Mouse (Mus musculus) forebrain, embryonic 14.5 days (tissue): ENCODE data around the gene Tmem182. TPM values are rescaled to one million over a fixed set of nuclear protein-coding genes. Genes with fewer than 3 reads are reported as not detected.
A peak's percentile ranks its signal among the peaks of the same experiment; 100 is the strongest.

Experiments used
- ATAC-seq: fragments of 200-750 bp; cut with Nextera tagmentation; 2 replicates; pipeline ENCODE4 v1.8.0; 2017; ENCODE audit warnings: mild to moderate bottlenecking, moderate library complexity
- DNase-seq: peaks from one replicate; pipeline ENCODE4 v3.0.0-alpha.2; 2015; ENCODE audit warnings: low spot score
- H3K27ac ChIP-seq: fragments of 300-500 bp; sonication (generic); 2 replicates; pipeline ENCODE4 v1.5.1; 2014; ENCODE audit warnings: low read depth, mild to moderate bottlenecking, control low read depth, low read length, moderate library complexity
- H3K27me3 ChIP-seq: fragments of 300-500 bp; sonication (generic); replicated peaks from 2 replicates; pipeline ENCODE4 v1.6.1; 2014; ENCODE audit warnings: low read length, control low read depth, mixed read lengths; ENCODE audit not compliant: control insufficient read depth, insufficient read depth
- H3K36me3 ChIP-seq: fragments of 300-500 bp; sonication (generic); 2 replicates; pipeline ENCODE4 v1.6.1; 2014; ENCODE audit warnings: low read length, control low read depth; ENCODE audit not compliant: control insufficient read depth, insufficient read depth
- H3K4me1 ChIP-seq: fragments of 300-500 bp; sonication (generic); 2 replicates; pipeline ENCODE4 v1.6.1; 2014; ENCODE audit warnings: antibody characterized with exemption, low read length, control low read depth; ENCODE audit not compliant: control insufficient read depth, insufficient read depth
- H3K4me2 ChIP-seq: fragments of 300-500 bp; sonication (generic); 2 replicates; pipeline ENCODE4 v1.6.1; 2014; ENCODE audit warnings: mild to moderate bottlenecking, control low read depth, low read length
- H3K4me3 ChIP-seq: fragments of 300-500 bp; sonication (generic); 2 replicates; pipeline ENCODE4 v1.5.1; 2014; ENCODE audit warnings: low read depth, low read length, control low read depth
- H3K9ac ChIP-seq: fragments of 300-500 bp; sonication (generic); 2 replicates; pipeline ENCODE4 v1.6.1; 2014; ENCODE audit warnings: mild to moderate bottlenecking, low read length, control low read depth, moderate library complexity
- H3K9me3 ChIP-seq: fragments of 300-500 bp; sonication (generic); replicated peaks from 2 replicates; pipeline ENCODE4 v1.6.1; 2016; ENCODE audit warnings: low read length, control low read depth, mixed read lengths; ENCODE audit not compliant: control insufficient read depth
- WGBS: fragments of 180-500 bp; shearing (Covaris S2); extraction: QIAGEN DNeasy Blood & Tissue Kit; methylation state at CpG from one replicate; pipeline ENCODE4 v1.1.7; 2014; 5-methylcytosine and 5-hydroxymethylcytosine counted together
- polyA plus RNA-seq: library from polyadenylated mRNA; unstranded; fragments of >200 nt; fragmentation: Nextera tagmentation; extraction: Ambion mirVana; gene quantifications from 2 replicates; pipeline ENCODE4 v1.2.1, GENCODE M21; 2014

Gene Tmem182
- polyA plus RNA-seq, 1 experiment from 2014 or later = not detected

DNA sequence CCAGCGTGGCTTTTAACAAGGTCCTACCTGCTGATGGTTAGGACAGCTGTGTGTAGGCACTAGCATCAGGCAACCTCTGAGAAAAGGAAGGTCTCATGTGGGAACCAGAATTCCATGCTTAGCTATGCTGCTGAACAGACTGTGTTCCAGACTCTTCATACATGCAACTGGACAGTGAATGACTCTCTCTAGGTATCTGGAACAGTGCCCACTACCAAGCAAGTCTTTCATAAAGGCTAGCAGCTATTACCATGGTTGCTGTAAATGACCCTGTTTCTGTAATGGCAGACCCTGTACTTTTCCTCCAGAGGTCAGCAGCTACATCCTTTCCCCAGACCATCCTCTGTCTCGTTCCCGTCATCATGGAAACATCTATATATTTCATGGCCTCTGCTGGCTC, 61.7 kb downstream of the Tmem182 start:
- no peaks in the 10 kb centered on the region for H3K27me3 ChIP-seq
- H3K9ac ChIP-seq = no peak overlapping the region
- H3K4me3 ChIP-seq = no peak overlapping the region
- H3K4me1 ChIP-seq = no peaks in the 10 kb centered on the region
- 86% methylated on average over 3 of the region's 3 CpGs for WGBS
- no peaks in the 10 kb centered on the region for H3K9me3 ChIP-seq
- H3K4me2 ChIP-seq = no peak overlapping the region
- H3K27ac ChIP-seq = no peak overlapping the region
- DNase-seq (no peak), ATAC-seq (no peak)
- no peaks in the 10 kb centered on the region for H3K36me3 ChIP-seq

DNA sequence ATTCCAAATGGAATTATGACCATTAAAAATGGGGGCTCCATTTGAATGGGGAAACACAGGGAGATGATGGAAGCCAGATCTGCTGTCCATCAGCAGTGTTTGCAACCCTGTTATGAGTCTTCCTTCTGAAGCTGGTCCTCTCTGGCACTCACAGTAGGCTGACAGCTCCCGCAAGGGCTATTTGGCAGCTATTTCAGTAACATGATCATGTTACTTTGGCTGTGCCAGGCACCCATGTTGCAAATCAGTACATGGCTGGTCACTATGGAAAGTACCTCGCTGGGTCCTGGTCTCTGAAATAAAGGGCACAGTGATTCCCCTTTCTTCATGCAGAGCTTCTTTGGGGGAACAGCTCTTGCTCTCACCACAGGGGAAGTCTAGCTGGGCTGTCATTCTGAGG, 62.2 kb downstream of the Tmem182 start:
- 82% methylated on average over 2 of the region's 2 CpGs for WGBS
- ATAC-seq = no peak

DNA sequence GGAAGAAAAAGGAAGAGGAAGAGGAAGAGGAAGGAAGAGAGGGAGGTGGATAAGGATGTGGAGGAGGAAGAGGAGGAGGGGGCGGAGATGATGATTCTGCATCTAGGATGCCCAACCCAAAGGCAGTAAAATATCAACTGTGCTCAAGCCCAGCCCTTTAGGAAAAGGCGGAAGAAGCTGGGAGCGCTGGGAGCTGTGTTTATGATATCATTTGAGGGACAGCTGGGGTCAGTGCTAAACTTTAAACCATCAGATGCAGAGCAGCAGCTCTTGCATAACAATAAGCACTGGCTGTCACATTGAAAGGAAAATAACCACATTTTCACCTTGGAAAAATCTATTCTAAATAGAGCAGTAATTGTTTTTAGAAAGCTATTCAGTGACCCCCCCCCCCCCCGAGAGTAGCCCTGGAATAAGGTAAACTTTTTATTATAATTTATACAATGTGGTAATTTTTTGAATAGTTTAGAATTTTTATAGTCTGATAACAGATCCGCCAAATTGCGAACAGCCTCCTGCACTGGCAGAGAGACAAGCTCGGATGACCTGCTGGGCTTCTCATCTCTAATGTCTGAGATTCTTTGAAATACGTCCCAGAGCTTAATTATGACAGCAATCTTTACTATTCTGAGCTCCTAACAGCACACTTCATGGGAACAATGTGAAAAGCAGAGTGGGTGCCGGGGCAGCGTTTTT, 68.5 kb downstream of the Tmem182 start:
- no peak overlapping the region for H3K9ac ChIP-seq
- H3K4me3 ChIP-seq = no peak overlapping the region
- no peaks in the 10 kb centered on the region for H3K27me3 ChIP-seq
- peak; percentile 11 for DNase-seq
- WGBS = 46% methylated on average over 10 of the region's 10 CpGs
- H3K36me3 ChIP-seq = no peaks in the 10 kb centered on the region
- no peaks in the 10 kb centered on the region for H3K4me1 ChIP-seq
- H3K4me2 ChIP-seq = no peak overlapping the region
- no peaks in the 10 kb centered on the region for H3K9me3 ChIP-seq
- no peak overlapping the region for H3K27ac ChIP-seq
- no peak for ATAC-seq

More for the DNA sequence above, 62.2 kb downstream of the Tmem182 start:
- H3K9ac ChIP-seq = no peak overlapping the region
- H3K36me3 ChIP-seq = no peaks in the 10 kb centered on the region
- no peak overlapping the region for H3K4me3 ChIP-seq
- no peaks in the 10 kb centered on the region for H3K4me1 ChIP-seq
- H3K27ac ChIP-seq = no peak overlapping the region
- no peaks in the 10 kb centered on the region for H3K27me3 ChIP-seq
- no peaks in the 10 kb centered on the region for H3K9me3 ChIP-seq
- DNase-seq = no peak
- H3K4me2 ChIP-seq = no peak overlapping the region

DNA sequence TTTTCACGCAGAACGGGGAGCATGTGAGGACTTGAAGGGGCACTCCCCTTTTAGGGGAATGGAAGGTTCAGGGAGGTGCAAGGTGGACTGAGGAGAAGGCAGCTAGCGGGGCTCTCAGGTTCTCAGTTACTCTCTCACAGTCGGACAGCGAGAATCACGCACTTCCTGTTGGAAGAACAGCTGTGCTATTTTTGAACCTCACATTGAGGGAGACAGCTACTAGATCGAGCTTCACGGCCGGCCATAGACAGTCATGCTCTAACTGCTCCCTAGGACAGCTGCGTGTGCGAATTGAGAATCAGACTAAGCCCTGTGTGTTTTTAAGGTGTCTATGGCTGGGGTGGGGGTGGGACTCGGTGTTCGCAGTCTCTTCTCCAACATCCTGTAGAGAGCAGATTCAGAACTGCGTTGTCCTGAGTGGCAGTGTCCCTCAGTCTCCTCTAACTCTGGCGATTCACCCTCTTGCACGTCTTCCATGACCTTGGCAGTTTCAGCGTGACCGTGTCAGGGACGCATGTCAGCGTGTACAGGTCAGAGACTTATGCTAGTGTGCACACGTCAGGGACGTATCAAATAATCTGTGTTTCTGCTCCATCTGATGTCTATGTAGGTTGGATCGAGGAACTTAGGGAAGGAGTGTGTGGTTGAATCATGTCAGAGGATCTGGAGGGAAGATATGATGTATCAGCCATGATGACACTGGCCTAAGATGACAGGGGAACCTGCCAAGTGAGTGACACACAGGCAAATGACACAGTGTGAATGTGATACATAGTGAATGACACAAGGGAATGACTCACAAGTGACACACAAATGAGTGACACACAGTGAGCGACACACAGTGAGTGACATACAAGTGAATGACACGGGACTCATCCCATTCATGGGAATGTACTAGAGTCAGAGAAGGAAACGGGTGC, 69.3 kb downstream of the Tmem182 start:
- H3K27ac ChIP-seq = no peak overlapping the region
- H3K4me1 ChIP-seq = 0 out of 2 replicates have a peak, but pooled peaks cover 5% of the 10 kb centered on the region
- H3K4me3 ChIP-seq = no peak overlapping the region
- ATAC-seq (no peak), DNase-seq (no peak)
- 86% methylated on average over 26 of the region's 26 CpGs for WGBS
- H3K9ac ChIP-seq = no peak overlapping the region
- H3K36me3 ChIP-seq = no peaks in the 10 kb centered on the region
- H3K27me3 ChIP-seq = no peaks in the 10 kb centered on the region
- no peak overlapping the region for H3K4me2 ChIP-seq
- H3K9me3 ChIP-seq = no peaks in the 10 kb centered on the region

DNA sequence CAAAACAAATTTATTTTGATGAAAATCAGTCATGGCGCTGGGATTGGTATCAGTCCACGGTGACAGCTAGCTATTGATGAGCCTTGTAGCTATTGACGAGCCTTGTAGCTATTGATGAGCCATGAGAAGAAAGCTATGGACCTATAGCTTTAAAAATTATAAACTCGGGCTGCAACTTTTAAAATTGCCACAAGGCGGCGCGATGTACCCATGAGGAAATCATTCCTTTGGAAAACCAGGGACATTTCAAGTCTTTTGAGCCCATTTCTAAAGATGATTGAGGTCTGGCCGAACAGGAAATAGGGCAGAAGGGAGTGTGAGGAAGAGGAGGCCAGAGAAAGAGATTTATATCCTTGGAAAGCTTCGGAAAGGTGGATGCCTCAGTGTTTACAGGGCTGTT, 73.7 kb downstream of the Tmem182 start:
- WGBS = 15% methylated on average over 9 of the region's 9 CpGs
- peak; percentile 30; the same call in 1 of the 2 replicates for ATAC-seq
- H3K4me3 ChIP-seq = no peak overlapping the region

DNA sequence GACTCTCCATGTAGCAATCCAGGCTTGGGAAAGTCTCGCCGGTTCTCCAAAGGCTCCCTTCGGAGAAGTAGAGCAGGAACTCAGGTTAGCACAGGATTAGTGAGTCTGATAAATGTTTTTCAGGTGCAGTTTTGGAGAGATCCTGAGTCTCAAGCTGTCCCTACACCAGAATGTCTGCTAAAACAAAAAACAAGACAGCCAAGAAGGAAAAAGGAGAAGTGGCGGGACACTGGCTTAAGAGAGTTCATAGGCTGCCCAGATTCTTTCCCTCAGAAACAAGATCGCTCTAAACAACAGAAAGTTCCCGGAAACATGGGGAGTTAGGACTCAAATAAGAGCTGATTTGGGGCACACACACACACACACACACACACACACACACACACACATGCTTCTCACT, 74.1 kb downstream of the Tmem182 start:
- no peak overlapping the region for H3K9ac ChIP-seq
- no peak overlapping the region for H3K4me2 ChIP-seq
- ATAC-seq (no peak), DNase-seq (no peak)
- H3K4me3 ChIP-seq = no peak overlapping the region
- H3K9me3 ChIP-seq = no peaks in the 10 kb centered on the region
- 72% methylated on average over 6 of the region's 6 CpGs for WGBS
- H3K4me1 ChIP-seq = 0 out of 2 replicates have a peak, but pooled peaks cover 5% of the 10 kb centered on the region
- no peak overlapping the region for H3K27ac ChIP-seq
- no peaks in the 10 kb centered on the region for H3K36me3 ChIP-seq
- H3K27me3 ChIP-seq = no peaks in the 10 kb centered on the region

More for the DNA sequence above, 73.7 kb downstream of the Tmem182 start:
- no peak overlapping the region for H3K27ac ChIP-seq
- DNase-seq = peak; percentile 83
- H3K4me1 ChIP-seq = 0 out of 2 replicates have a peak, but pooled peaks cover 5% of the 10 kb centered on the region
- no peaks in the 10 kb centered on the region for H3K9me3 ChIP-seq
- no peak overlapping the region for H3K4me2 ChIP-seq
- H3K9ac ChIP-seq = no peak overlapping the region
- no peaks in the 10 kb centered on the region for H3K36me3 ChIP-seq
- H3K27me3 ChIP-seq = no peaks in the 10 kb centered on the region

DNA sequence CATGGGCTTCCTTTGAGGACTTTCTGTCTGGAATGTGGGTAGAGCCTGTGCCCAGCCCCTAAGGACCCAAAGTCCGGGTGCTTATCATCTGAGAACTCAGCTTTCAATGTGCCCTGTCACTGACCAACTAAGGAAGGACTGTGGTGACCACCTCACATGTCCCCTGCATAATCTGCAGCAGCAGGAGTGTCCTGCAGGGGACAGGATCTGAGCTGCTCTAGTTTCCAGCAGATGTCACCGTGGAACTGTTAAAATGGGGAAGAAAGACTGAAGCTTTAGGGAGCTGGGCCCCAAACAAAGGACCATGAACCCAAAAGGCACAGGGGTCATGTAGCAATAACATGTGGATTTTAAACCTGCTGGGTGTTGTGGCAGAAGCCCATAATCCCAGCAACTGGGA, 75.1 kb downstream of the Tmem182 start:
- DNase-seq = no peak
- no peak for ATAC-seq

DNA sequence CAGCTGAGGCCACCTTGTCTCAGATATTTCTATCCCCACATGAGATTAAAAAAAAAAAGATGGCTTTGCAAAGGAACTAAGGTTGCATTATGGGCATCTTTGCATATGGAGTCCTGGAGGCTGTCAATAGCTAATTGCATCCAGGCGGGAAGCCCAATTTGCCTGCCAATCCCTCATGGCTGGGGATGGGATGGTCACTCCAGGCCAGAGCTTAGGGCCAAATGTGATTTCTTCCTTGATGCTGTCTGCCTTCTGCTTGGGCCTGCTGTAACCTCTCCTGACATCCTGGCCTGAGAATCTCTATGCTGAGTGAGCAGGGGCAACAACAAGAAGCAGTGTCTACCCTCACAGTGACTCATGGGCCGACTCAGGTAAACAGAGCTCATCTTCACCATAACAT, 78.5 kb downstream of the Tmem182 start:
- Histone ChIP-seq H3K9me3 (no peaks in the 10 kb centered on the region), H3K9ac (no peak overlapping the region), H3K36me3 (no peaks in the 10 kb centered on the region), H3K4me1 (0 out of 2 replicates have a peak, but pooled peaks cover 5% of the 10 kb centered on the region), H3K4me2 (no peak overlapping the region), H3K27ac (no peak overlapping the region), H3K4me3 (no peak overlapping the region), H3K27me3 (no peaks in the 10 kb centered on the region)
- no peak for ATAC-seq
- 89% methylated on average over 2 of the region's 2 CpGs for WGBS
- DNase-seq = no peak

More for the DNA sequence above, 75.1 kb downstream of the Tmem182 start:
- H3K4me3 ChIP-seq = no peak overlapping the region
- H3K9ac ChIP-seq = no peak overlapping the region
- no peaks in the 10 kb centered on the region for H3K27me3 ChIP-seq
- H3K27ac ChIP-seq = no peak overlapping the region
- 44% methylated on average over 2 of the region's 2 CpGs for WGBS
- H3K4me1 ChIP-seq = 0 out of 2 replicates have a peak, but pooled peaks cover 5% of the 10 kb centered on the region
- no peak overlapping the region for H3K4me2 ChIP-seq
- H3K9me3 ChIP-seq = no peaks in the 10 kb centered on the region
- no peaks in the 10 kb centered on the region for H3K36me3 ChIP-seq
